ENCODE assay signal across 8 mouse cellular contexts in the genomic region with DNA sequence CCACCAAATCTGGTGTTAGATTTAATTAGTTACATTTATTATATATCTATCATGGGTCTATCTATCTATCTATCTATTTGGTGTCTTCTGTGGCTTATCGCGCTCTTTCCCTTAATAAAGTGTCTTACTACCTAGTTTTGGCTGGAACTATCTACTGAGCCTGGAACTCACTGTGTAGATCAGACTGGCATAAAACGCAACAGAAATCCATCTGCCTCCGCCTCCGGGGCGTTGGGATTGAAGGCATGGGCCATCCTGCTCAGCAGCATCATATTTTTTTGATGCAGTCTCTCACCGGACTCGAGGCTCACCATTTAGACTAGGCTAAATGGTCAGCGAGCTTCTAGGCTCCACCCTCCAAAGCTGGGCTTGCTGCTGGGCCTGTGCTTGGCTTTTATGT. TPM values are rescaled to one million over a fixed set of nuclear protein-coding genes. Genes with fewer than 3 reads are reported as not detected.
A peak's percentile ranks its signal among the peaks of the same experiment; 100 is the strongest.
DNase-seq lines count a peak whose midpoint lies in the region; ATAC-seq and TF ChIP-seq lines count a peak whose summit lies in the region.

No protein-coding gene starts in this region.

- H3K27ac ChIP-seq in heart, embryonic 12.5 days (ENCODE audit: poor library complexity, severe bottlenecking) = peak overlapping the region; percentile 90; the same call in 1 of the 2 replicates
- H3K27ac ChIP-seq in MEL (ENCODE audit: control insufficient read depth, low read depth, low read length) = peak overlapping the region; percentile 39
- H3K27ac ChIP-seq in forebrain, postnatal 0 days (ENCODE audit: low read depth, low read length) = peak overlapping the region; percentile 81; the same call in 1 of the 2 replicates
- peak overlapping the region; percentile 96 for H3K27ac ChIP-seq in liver, postnatal 0 days (ENCODE audit: low read depth)

- peak overlapping the region; percentile 87 for H3K4me3 ChIP-seq in heart, embryonic 12.5 days
- H3K4me3 ChIP-seq in MEL (ENCODE audit: control insufficient read depth in 1 of 2, insufficient read depth in 1 of 2, low read depth in 2 of 2, low read length in 2 of 2) = peak overlapping the region; percentile 67 to 83
- peak overlapping the region; percentile 86 for H3K4me3 ChIP-seq in forebrain, postnatal 0 days (ENCODE audit: low read depth, low read length)
- H3K4me3 ChIP-seq in liver, postnatal 0 days (ENCODE audit: low read depth, low read length) = peak overlapping the region; percentile 98

- no peak for ATAC-seq in heart, embryonic 12.5 days (ENCODE audit: insufficient number of reproducible peaks, low FRiP score)
- ATAC-seq in forebrain, postnatal 0 days = no peak
- ATAC-seq in liver, postnatal 0 days = no peak
- ATAC-seq in monocyte, adult 5-6 weeks (replicated peaks; ENCODE audit: insufficient number of reproducible peaks, low FRiP score, low TSS enrichment, poor library complexity, severe bottlenecking) = no peak

- TF ChIP-seq CTCF in MEL (IDR thresholded peaks at IDR 0.05 in 2 of 3, conservative IDR thresholded peaks at IDR 0.05 in 1 of 3; ENCODE audit: control insufficient read depth in 1 of 3, insufficient read depth in 1 of 3, low read depth in 2 of 3, low read length in 3 of 3, poor library complexity in 1 of 3, severe bottlenecking in 1 of 3) = no peak
- TF ChIP-seq CTCF in forebrain, postnatal 0 days (IDR thresholded peaks at IDR 0.05; ENCODE audit: low read depth) = no peak
- TF ChIP-seq CTCF in liver, postnatal 0 days (IDR thresholded peaks at IDR 0.05; ENCODE audit: low read depth) = no peak

- H3K27me3 ChIP-seq in heart, embryonic 12.5 days (replicated peaks) = no peaks in the 10 kb centered on the region
- H3K27me3 ChIP-seq in MEL (ENCODE audit: control insufficient read depth in 1 of 2, insufficient read depth in 2 of 2, low read length in 2 of 2) = no peaks in the 10 kb centered on the region
- no peaks in the 10 kb centered on the region for H3K27me3 ChIP-seq in forebrain, postnatal 0 days (ENCODE audit: insufficient read depth, low read length)
- no peaks in the 10 kb centered on the region for H3K27me3 ChIP-seq in liver, postnatal 0 days (ENCODE audit: insufficient read depth, low read length)

- DNase-seq in heart, postnatal 4 days = no peak
- peak; percentile 26 for DNase-seq in MEL (ENCODE audit: low read depth, low spot score)
- no peak for DNase-seq in forebrain, postnatal 0 days
- DNase-seq in liver, postnatal 0 days = no peak
- DNase-seq in ovary, adult 18-20 months (ENCODE audit: low spot score) = no peak
- DNase-seq in c-Kit-positive CD71-positive TER-119-positive erythroid progenitor cells, embryonic 14.5 days (ENCODE audit: low spot score) = no peak

- peaks cover 26% of the 10 kb centered on the region for H3K4me1 ChIP-seq in heart, embryonic 12.5 days (replicated peaks)
- H3K4me1 ChIP-seq in MEL (ENCODE audit: control insufficient read depth in 1 of 2, insufficient read depth in 2 of 2, low read length in 2 of 2) = peaks cover 6 to 31% of the 10 kb centered on the region in 2 experiments; a peak in 3 of 4 replicates
- H3K4me1 ChIP-seq in forebrain, postnatal 0 days (ENCODE audit: insufficient read depth) = peaks cover 12% of the 10 kb centered on the region; the same call in 1 of the 2 replicates
- peaks cover 21% of the 10 kb centered on the region for H3K4me1 ChIP-seq in liver, postnatal 0 days (ENCODE audit: insufficient read depth)

- H3K4me2 ChIP-seq in heart, embryonic 12.5 days = peak overlapping the region; percentile 87
- peak overlapping the region; percentile 95 for H3K4me2 ChIP-seq in forebrain, postnatal 0 days (ENCODE audit: low read depth)
- H3K4me2 ChIP-seq in liver, postnatal 0 days (ENCODE audit: low read depth, low read length) = peak overlapping the region; percentile 91

- no peak for TF ChIP-seq EP300 in MEL (IDR thresholded peaks at IDR 0.05; ENCODE audit: low read depth in 1 of 2, low read length in 2 of 2)
- TF ChIP-seq EP300 in liver, postnatal 0 days (IDR thresholded peaks at IDR 0.05; ENCODE audit: low read depth) = no peak

- peaks cover 23% of the 10 kb centered on the region for H3K79me2 ChIP-seq in MEL (ENCODE audit: control insufficient read depth, insufficient read depth, low read length, poor library complexity)

- TF ChIP-seq RAD21 in MEL (IDR thresholded peaks at IDR 0.05; ENCODE audit: low read depth, low read length) = no peak

- no peak for TF ChIP-seq POLR2A in MEL (IDR thresholded peaks at IDR 0.05; ENCODE audit: control insufficient read depth in 1 of 2, insufficient read depth in 1 of 2, low read depth in 1 of 2, low read length in 2 of 2, poor library complexity in 1 of 2)

- peaks cover 28% of the 10 kb centered on the region for H3K36me3 ChIP-seq in heart, embryonic 12.5 days
- peaks cover 15 to 33% of the 10 kb centered on the region in 2 experiments for H3K36me3 ChIP-seq in MEL (ENCODE audit: control insufficient read depth in 1 of 2, insufficient read depth in 2 of 2, low read length in 2 of 2)
- peaks cover under 1% of the 10 kb centered on the region; the same call in 1 of the 2 replicates for H3K36me3 ChIP-seq in forebrain, postnatal 0 days (ENCODE audit: insufficient read depth)
- H3K36me3 ChIP-seq in liver, postnatal 0 days (replicated peaks; ENCODE audit: insufficient read depth, low read length) = peaks cover 21% of the 10 kb centered on the region

- 0 out of 2 replicates have a peak, but pooled peaks cover 4% of the 10 kb centered on the region for H3K9me3 ChIP-seq in heart, embryonic 12.5 days (replicated peaks)
- H3K9me3 ChIP-seq in MEL (replicated peaks; ENCODE audit: insufficient read depth, low read length) = no peaks in the 10 kb centered on the region
- H3K9me3 ChIP-seq in forebrain, postnatal 0 days (ENCODE audit: low read length) = no peaks in the 10 kb centered on the region
- H3K9me3 ChIP-seq in liver, postnatal 0 days (ENCODE audit: low read length) = no peaks in the 10 kb centered on the region

- WGBS in heart, embryonic 12.5 days = 66% methylated on average over 9 of the region's 9 CpGs
- WGBS in forebrain, postnatal 0 days = 66% methylated on average over 9 of the region's 9 CpGs
- 74% methylated on average over 9 of the region's 9 CpGs for WGBS in liver, postnatal 0 days (ENCODE audit: insufficient replicate concordance)

- H3K9ac ChIP-seq in heart, embryonic 12.5 days = peak overlapping the region; percentile 99
- peak overlapping the region; percentile 71 for H3K9ac ChIP-seq in MEL (ENCODE audit: control insufficient read depth, low read depth, low read length, poor library complexity, severe bottlenecking)
- peak overlapping the region; percentile 91 for H3K9ac ChIP-seq in forebrain, postnatal 0 days
- H3K9ac ChIP-seq in liver, postnatal 0 days (replicated peaks) = peak overlapping the region; percentile 100

RNA-seq across cellular contexts. Expression of gene Pithd1, which starts 0.7 kb away (rescaled TPM):
- polyA plus RNA-seq in heart, embryonic 12.5 days (2016; fragmentation: Nextera tagmentation; extraction: Ambion mirVana) = 47.2 and 49.1 TPM in 2 replicates
- 10 to 100 TPM; 17.1 to 18.3 TPM for total RNA-seq in heart, postnatal 4 days (2021)
- 75.5 and 77.7 TPM in 2 replicates for total RNA-seq in MEL (2012; rRNA removed)
- 10 to 100 TPM in 1 of 2 experiments, not detected in 1; 62.8 TPM for polyA plus RNA-seq in MEL (2012; ENCODE audit: insufficient read depth in 1 of 2, insufficient read length in 2 of 2, low read depth in 1 of 2, low replicate concordance in 2 of 2, missing spikeins in 1 of 2)
- 62.8 and 64.2 TPM in 2 replicates for total RNA-seq in forebrain, postnatal 0 days (2014; rRNA removed)
- polyA plus RNA-seq in forebrain, postnatal 0 days (2015; fragmentation: Nextera tagmentation; extraction: Ambion mirVana) = 82.2 and 93.3 TPM in 2 replicates
- 42.9 and 45.2 TPM in 2 replicates for polyA plus RNA-seq in liver, postnatal 0 days (2015; fragmentation: Nextera tagmentation; extraction: Ambion mirVana)
- total RNA-seq in monocyte, adult 5-6 weeks (2017) = 33.5 to 49.4 TPM (median 35.4 TPM) in 3 replicates

RNA-seq across cellular contexts. Expression of gene Lypla2, which starts 15.3 kb away (rescaled TPM):
- polyA plus RNA-seq in heart, embryonic 12.5 days (2016; fragmentation: Nextera tagmentation; extraction: Ambion mirVana) = 73.0 and 77.4 TPM in 2 replicates
- 10 to 100 TPM; 46.3 to 46.9 TPM for total RNA-seq in heart, postnatal 4 days (2021)
- 53.8 and 65.1 TPM in 2 replicates for total RNA-seq in MEL (2012; rRNA removed)
- polyA plus RNA-seq in MEL (2012; ENCODE audit: insufficient read depth in 1 of 2, insufficient read length in 2 of 2, low read depth in 1 of 2, low replicate concordance in 2 of 2, missing spikeins in 1 of 2) = 10 to 100 TPM in 1 of 2 experiments, not detected in 1; 95.6 TPM
- total RNA-seq in forebrain, postnatal 0 days (2014; rRNA removed) = 136 and 138 TPM in 2 replicates
- polyA plus RNA-seq in forebrain, postnatal 0 days (2015; fragmentation: Nextera tagmentation; extraction: Ambion mirVana) = 201 and 206 TPM in 2 replicates
- polyA plus RNA-seq in liver, postnatal 0 days (2015; fragmentation: Nextera tagmentation; extraction: Ambion mirVana) = 54.2 and 55.5 TPM in 2 replicates
- total RNA-seq in monocyte, adult 5-6 weeks (2017) = 28.2 to 39.4 TPM (median 36.0 TPM) in 3 replicates

RNA-seq across cellular contexts. Expression of gene Gale, which starts 24.2 kb away (rescaled TPM):
- 27.6 and 28.8 TPM in 2 replicates for polyA plus RNA-seq in heart, embryonic 12.5 days (2016; fragmentation: Nextera tagmentation; extraction: Ambion mirVana)
- 1 to 10 TPM; 7.6 to 9.8 TPM for total RNA-seq in heart, postnatal 4 days (2021)
- 23.3 and 24.5 TPM in 2 replicates for total RNA-seq in MEL (2012; rRNA removed)
- 10 to 100 TPM in 1 of 2 experiments, not detected in 1; 31.2 TPM for polyA plus RNA-seq in MEL (2012; ENCODE audit: insufficient read depth in 1 of 2, insufficient read length in 2 of 2, low read depth in 1 of 2, low replicate concordance in 2 of 2, missing spikeins in 1 of 2)
- 32.1 and 42.4 TPM in 2 replicates for total RNA-seq in forebrain, postnatal 0 days (2014; rRNA removed)
- 30.7 and 34.4 TPM in 2 replicates for polyA plus RNA-seq in forebrain, postnatal 0 days (2015; fragmentation: Nextera tagmentation; extraction: Ambion mirVana)
- polyA plus RNA-seq in liver, postnatal 0 days (2015; fragmentation: Nextera tagmentation; extraction: Ambion mirVana) = 82.2 and 96.5 TPM in 2 replicates
- 1.5 to 3.7 TPM (median 2.7 TPM) in 3 replicates for total RNA-seq in monocyte, adult 5-6 weeks (2017)

RNA-seq across cellular contexts. Expression of gene Eloa, which starts 33.8 kb away (rescaled TPM):
- polyA plus RNA-seq in heart, embryonic 12.5 days (2016; fragmentation: Nextera tagmentation; extraction: Ambion mirVana) = 35.3 and 36.8 TPM in 2 replicates
- total RNA-seq in heart, postnatal 4 days (2021) = 10 to 100 TPM; 38.4 to 38.5 TPM
- total RNA-seq in MEL (2012; rRNA removed) = 30.9 and 34.1 TPM in 2 replicates
- polyA plus RNA-seq in MEL (2012; ENCODE audit: insufficient read depth in 1 of 2, insufficient read length in 2 of 2, low read depth in 1 of 2, low replicate concordance in 2 of 2, missing spikeins in 1 of 2) = 10 to 100 TPM; 30.8 to 41.4 TPM
- 32.2 and 36.7 TPM in 2 replicates for total RNA-seq in forebrain, postnatal 0 days (2014; rRNA removed)
- 17.2 and 21.3 TPM in 2 replicates for polyA plus RNA-seq in forebrain, postnatal 0 days (2015; fragmentation: Nextera tagmentation; extraction: Ambion mirVana)
- polyA plus RNA-seq in liver, postnatal 0 days (2015; fragmentation: Nextera tagmentation; extraction: Ambion mirVana) = 15.9 and 16.7 TPM in 2 replicates
- 58.0 to 71.9 TPM (median 68.5 TPM) in 3 replicates for total RNA-seq in monocyte, adult 5-6 weeks (2017)

RNA-seq across cellular contexts. Expression of gene Hmgcl, which starts 41.5 kb away (rescaled TPM):
- 70.4 and 74.5 TPM in 2 replicates for polyA plus RNA-seq in heart, embryonic 12.5 days (2016; fragmentation: Nextera tagmentation; extraction: Ambion mirVana)
- total RNA-seq in heart, postnatal 4 days (2021) = 10 to 100 TPM; 52.2 to 59.8 TPM
- 48.5 and 48.7 TPM in 2 replicates for total RNA-seq in MEL (2012; rRNA removed)
- 10 to 100 TPM in 1 of 2 experiments, not detected in 1; 66.5 TPM for polyA plus RNA-seq in MEL (2012; ENCODE audit: insufficient read depth in 1 of 2, insufficient read length in 2 of 2, low read depth in 1 of 2, low replicate concordance in 2 of 2, missing spikeins in 1 of 2)
- 42.9 and 46.0 TPM in 2 replicates for total RNA-seq in forebrain, postnatal 0 days (2014; rRNA removed)
- 52.6 and 58.3 TPM in 2 replicates for polyA plus RNA-seq in forebrain, postnatal 0 days (2015; fragmentation: Nextera tagmentation; extraction: Ambion mirVana)
- 351 and 364 TPM in 2 replicates for polyA plus RNA-seq in liver, postnatal 0 days (2015; fragmentation: Nextera tagmentation; extraction: Ambion mirVana)
- 56.8 to 67.9 TPM (median 60.9 TPM) in 3 replicates for total RNA-seq in monocyte, adult 5-6 weeks (2017)

Comparison
In these comparisons a context has a peak if more than half of its experiments do, and no peak if none do; other contexts are left out.
1. H3K27ac ChIP-seq: peak in every context shown above with its lines; median percentile 96 in liver, postnatal 0 days; 90 in heart, embryonic 12.5 days; 81 in forebrain, postnatal 0 days; 39 in MEL.